Mouse (Mus musculus) megakaryocyte-erythroid progenitor cell, adult 5-6 weeks (primary cell): ENCODE data around the gene Zfp879. TPM values are rescaled to one million over a fixed set of nuclear protein-coding genes. Genes with fewer than 3 reads are reported as not detected.

ENCODE experiments used
- total RNA-seq, 2 experiments: library from RNA; stranded (forward) in 1 of 2; stranded (reverse) in 1 of 2; fragments of 200-1000, 215-1000 nt in 1 of 2; fragments of >200 nt in 1 of 2; fragmentation: Nextera tagmentation in 1 of 2; gene quantifications; 2 replicates each; pipeline ENCODE4 v1.2.3; 2014 to 2017

The Zfp879 gene
- total RNA-seq, 2 experiments from 2014 or later: 0.14 TPM; not detected in 1

Other genes with a start within 250 kb of the Zfp879 start
- gene Adamts2, start 239.5 kb downstream of the Zfp879 start, total RNA-seq (2014; fragmentation: Nextera tagmentation): not detected in 2 replicates
- not detected in 2 replicates for gene Adamts2, start 239.5 kb downstream of the Zfp879 start, total RNA-seq (2017)
- 2.2 and 15.8 TPM in 2 replicates for gene Zfp354c, start 13.8 kb downstream of the Zfp879 start, total RNA-seq (2014; fragmentation: Nextera tagmentation)
- 0.38 and 2.8 TPM in 2 replicates for gene Zfp354c, start 13.8 kb downstream of the Zfp879 start, total RNA-seq (2017)
- not detected in 2 replicates for gene Grm6, start 9.1 kb upstream of the Zfp879 start, total RNA-seq (2014; fragmentation: Nextera tagmentation)
- not detected in 2 replicates for gene Grm6, start 9.1 kb upstream of the Zfp879 start, total RNA-seq (2017)
- not detected in 2 replicates for gene Zfp454, start 46.1 kb upstream of the Zfp879 start, total RNA-seq (2014; fragmentation: Nextera tagmentation)
- gene Zfp454, start 46.1 kb upstream of the Zfp879 start, total RNA-seq (2017): not detected in 2 replicates
- gene Zfp2, start 74.6 kb upstream of the Zfp879 start, total RNA-seq (2014; fragmentation: Nextera tagmentation): 4.1 and 9.2 TPM in 2 replicates
- gene Zfp2, start 74.6 kb upstream of the Zfp879 start, total RNA-seq (2017): 4.9 and 6.0 TPM in 2 replicates
- not detected in 2 replicates for gene Zfp354b, start 90.1 kb upstream of the Zfp879 start, total RNA-seq (2014; fragmentation: Nextera tagmentation)
- not detected in 2 replicates for gene Zfp354b, start 90.1 kb upstream of the Zfp879 start, total RNA-seq (2017)
- gene 4933414I15Rik, start 102.2 kb upstream of the Zfp879 start, total RNA-seq (2014; fragmentation: Nextera tagmentation): not detected in 2 replicates
- gene 4933414I15Rik, start 102.2 kb upstream of the Zfp879 start, total RNA-seq (2017): not detected in 2 replicates
- not detected in 2 replicates for gene Prop1, start 112.2 kb upstream of the Zfp879 start, total RNA-seq (2014; fragmentation: Nextera tagmentation)
- not detected in 2 replicates for gene Prop1, start 112.2 kb upstream of the Zfp879 start, total RNA-seq (2017)
- not detected in 2 replicates for gene Olfr1378, start 125.0 kb upstream of the Zfp879 start, total RNA-seq (2014; fragmentation: Nextera tagmentation)
- gene Olfr1378, start 125.0 kb upstream of the Zfp879 start, total RNA-seq (2017): not detected in 2 replicates
- not detected in 2 replicates for gene Olfr1377, start 140.4 kb upstream of the Zfp879 start, total RNA-seq (2014; fragmentation: Nextera tagmentation)
- not detected in 2 replicates for gene Olfr1377, start 140.4 kb upstream of the Zfp879 start, total RNA-seq (2017)
- not detected in 2 replicates for gene Olfr51, start 162.0 kb upstream of the Zfp879 start, total RNA-seq (2014; fragmentation: Nextera tagmentation)
- not detected in 2 replicates for gene Olfr51, start 162.0 kb upstream of the Zfp879 start, total RNA-seq (2017)
- not detected in 2 replicates for gene Olfr54, start 172.7 kb upstream of the Zfp879 start, total RNA-seq (2014; fragmentation: Nextera tagmentation)
- gene Olfr54, start 172.7 kb upstream of the Zfp879 start, total RNA-seq (2017): not detected in 2 replicates
- gene Olfr1375, start 206.6 kb upstream of the Zfp879 start, total RNA-seq (2014; fragmentation: Nextera tagmentation): not detected in 2 replicates
- not detected in 2 replicates for gene Olfr1375, start 206.6 kb upstream of the Zfp879 start, total RNA-seq (2017)
- not detected in 2 replicates for gene Zfp354a, start 217.7 kb upstream of the Zfp879 start, total RNA-seq (2014; fragmentation: Nextera tagmentation)
- gene Zfp354a, start 217.7 kb upstream of the Zfp879 start, total RNA-seq (2017): not detected in 2 replicates